Mouse (Mus musculus) stomach, postnatal 0 days (tissue): ENCODE data around the gene Gimap5. TPM values are rescaled to one million over a fixed set of nuclear protein-coding genes. Genes with fewer than 3 reads are reported as not detected.

Source experiments
- ATAC-seq: fragments of 200-750 bp; cut with Nextera tagmentation; 2 replicates; pipeline ENCODE4 v1.8.0; 2017; ENCODE audit not compliant: low FRiP score, low TSS enrichment
- DNase-seq: peaks from one replicate; pipeline ENCODE4 v3.0.0-alpha.2; 2016; ENCODE audit warnings: low spot score
- H3K27ac ChIP-seq: fragments of 300-500 bp; sonication (generic); replicated peaks from 2 replicates; pipeline ENCODE4 v1.5.1; 2014; ENCODE audit warnings: mild to moderate bottlenecking, control low read depth
- H3K27me3 ChIP-seq: fragments of 300-500 bp; sonication (generic); 2 replicates; pipeline ENCODE4 v1.6.1; 2014; ENCODE audit warnings: low read length; ENCODE audit not compliant: control insufficient read depth, insufficient read depth
- H3K36me3 ChIP-seq: fragments of 300-500 bp; sonication (generic); 2 replicates; pipeline ENCODE4 v1.6.1; 2014; ENCODE audit warnings: low read length, mixed read lengths; ENCODE audit not compliant: control insufficient read depth, insufficient read depth
- H3K4me1 ChIP-seq: fragments of 300-500 bp; sonication (generic); replicated peaks from 2 replicates; pipeline ENCODE4 v1.6.1; 2014; ENCODE audit warnings: antibody characterized with exemption; ENCODE audit not compliant: control insufficient read depth, insufficient read depth
- H3K4me2 ChIP-seq: fragments of 300-500 bp; sonication (generic); replicated peaks from 2 replicates; pipeline ENCODE4 v1.6.1; 2014; ENCODE audit warnings: low read depth, mild to moderate bottlenecking, control low read depth, moderate library complexity
- H3K4me3 ChIP-seq: fragments of 300-500 bp; sonication (generic); 2 replicates; pipeline ENCODE4 v1.5.1; 2014; ENCODE audit warnings: low read depth, low read length, control low read depth
- H3K9ac ChIP-seq: fragments of 300-500 bp; sonication (generic); 2 replicates; pipeline ENCODE4 v1.6.1; 2014; ENCODE audit warnings: mild to moderate bottlenecking, low read length, control low read depth, mixed read lengths
- H3K9me3 ChIP-seq: fragments of 300-500 bp; sonication (generic); 2 replicates; pipeline ENCODE4 v1.6.1; 2016; ENCODE audit warnings: low read length; ENCODE audit not compliant: control insufficient read depth
- CTCF ChIP-seq: IDR thresholded peaks from 2 replicates; pipeline ENCODE4 v1.5.1; 2016; ENCODE audit warnings: antibody characterized with exemption, low read depth, mild to moderate bottlenecking, moderate library complexity
- EP300 ChIP-seq: optimal IDR thresholded peaks from 2 replicates; pipeline ENCODE3; 2016; ENCODE audit warnings: antibody characterized with exemption
- WGBS: fragments of 180-500 bp; shearing (Covaris S2); extraction: QIAGEN DNeasy Blood & Tissue Kit; methylation state at CpG from one replicate; pipeline ENCODE4 v1.1.7; 2014; 5-methylcytosine and 5-hydroxymethylcytosine counted together
- polyA plus RNA-seq: library from polyadenylated mRNA; unstranded; fragments of >200 nt; fragmentation: Nextera tagmentation; extraction: Ambion mirVana; gene quantifications from 2 replicates; pipeline ENCODE4 v1.2.1, GENCODE M21; 2015

Gimap5 gene
- polyA plus RNA-seq, 1 experiment from 2014 or later = 6.1 TPM

GRCm38 (mm10) chr6:48785189-48785588 is 39.2 kb downstream of the Gimap5 start:
- Histone ChIP-seq H3K27me3 (no peaks in the 10 kb centered on the region), H3K9ac (no peak overlapping the region), H3K27ac (peak overlapping the region; percentile 82), H3K9me3 (no peaks in the 10 kb centered on the region), H3K36me3 (no peaks in the 10 kb centered on the region), H3K4me3 (no peak overlapping the region), H3K4me1 (no peaks in the 10 kb centered on the region), H3K4me2 (no peak overlapping the region)
- peak; percentile 53 for TF ChIP-seq EP300
- no peak for TF ChIP-seq CTCF
- no peak for DNase-seq
- ATAC-seq = peak; percentile 80
- WGBS = 35% methylated on average over 1 of the region's 1 CpGs

- Histone ChIP-seq H3K4me3 (no peak overlapping the region), H3K4me2 (no peak overlapping the region), H3K36me3 (no peaks in the 10 kb centered on the region), H3K4me1 (no peaks in the 10 kb centered on the region), H3K27me3 (no peaks in the 10 kb centered on the region), H3K9ac (no peak overlapping the region), H3K27ac (peak overlapping the region; percentile 76), H3K9me3 (no peaks in the 10 kb centered on the region)
- WGBS = 40% methylated on average over 2 of the region's 2 CpGs
- DNase-seq (no peak), ATAC-seq (peak; percentile 61; the same call in 1 of the 2 replicates)
- TF ChIP-seq CTCF = no peak
- TF ChIP-seq EP300 = peak; percentile 18
Observed at GRCm38 (mm10) chr6:48785601-48786000, 39.6 kb downstream of the Gimap5 start.

GRCm38 (mm10) chr6:48787867-48788266 is 41.9 kb downstream of the Gimap5 start:
- Histone ChIP-seq H3K36me3 (no peaks in the 10 kb centered on the region), H3K9ac (no peak overlapping the region), H3K9me3 (no peaks in the 10 kb centered on the region), H3K27ac (no peak overlapping the region), H3K27me3 (no peaks in the 10 kb centered on the region), H3K4me3 (no peak overlapping the region), H3K4me2 (no peak overlapping the region), H3K4me1 (no peaks in the 10 kb centered on the region)
- ATAC-seq (no peak), DNase-seq (no peak)
- no peak for TF ChIP-seq CTCF
- TF ChIP-seq EP300 = no peak
- WGBS = 71% methylated on average over 2 of the region's 2 CpGs

- WGBS = 68% methylated on average over 1 of the region's 1 CpGs
- TF ChIP-seq CTCF = no peak
- no peak for TF ChIP-seq EP300
- Histone ChIP-seq H3K4me2 (no peak overlapping the region), H3K4me3 (no peak overlapping the region), H3K4me1 (no peaks in the 10 kb centered on the region), H3K27ac (no peak overlapping the region), H3K27me3 (no peaks in the 10 kb centered on the region), H3K36me3 (no peaks in the 10 kb centered on the region), H3K9me3 (no peaks in the 10 kb centered on the region), H3K9ac (no peak overlapping the region)
- no peak for DNase-seq
- ATAC-seq = no peak
Observed at GRCm38 (mm10) chr6:48801897-48802296, 55.9 kb downstream of the Gimap5 start.

GRCm38 (mm10) chr6:48803406-48804051 is 57.5 kb downstream of the Gimap5 start:
- no peaks in the 10 kb centered on the region for H3K36me3 ChIP-seq
- no peak for TF ChIP-seq CTCF
- TF ChIP-seq EP300 = no peak
- no peaks in the 10 kb centered on the region for H3K9me3 ChIP-seq
- no peaks in the 10 kb centered on the region for H3K4me1 ChIP-seq
- no peak overlapping the region for H3K4me2 ChIP-seq
- no peak overlapping the region for H3K9ac ChIP-seq
- no peak overlapping the region for H3K4me3 ChIP-seq
- H3K27me3 ChIP-seq = no peaks in the 10 kb centered on the region
- no peak for ATAC-seq
- H3K27ac ChIP-seq = no peak overlapping the region
- no peak for DNase-seq

Other genes with a start within 250 kb of the Gimap5 start
- gene Atp6v0e2, start 208.6 kb upstream of the Gimap5 start, polyA plus RNA-seq = 22.1 and 23.0 TPM in 2 replicates
- 3.9 and 5.6 TPM in 2 replicates for gene Lrrc61, start 191.4 kb upstream of the Gimap5 start, polyA plus RNA-seq
- 273 and 283 TPM in 2 replicates for gene Rarres2, start 173.4 kb upstream of the Gimap5 start, polyA plus RNA-seq
- not detected in 2 replicates for gene Gm45021, start 156.6 kb upstream of the Gimap5 start, polyA plus RNA-seq
- 11.6 and 12.9 TPM in 2 replicates for gene Repin1, start 152.3 kb upstream of the Gimap5 start, polyA plus RNA-seq
- not detected in 2 replicates for gene Gm44965, start 152.3 kb upstream of the Gimap5 start, polyA plus RNA-seq
- 2.2 and 2.8 TPM in 2 replicates for gene Zfp775, start 144.1 kb upstream of the Gimap5 start, polyA plus RNA-seq
- gene AI854703, start 119.4 kb upstream of the Gimap5 start, polyA plus RNA-seq = 0.76 TPM in 2 replicates
- gene Gimap8, start 99.0 kb upstream of the Gimap5 start, polyA plus RNA-seq = 0.74 and 0.93 TPM in 2 replicates
- gene Gimap9, start 70.1 kb upstream of the Gimap5 start, polyA plus RNA-seq = 3.2 and 3.5 TPM in 2 replicates
- gene Gimap4, start 61.6 kb upstream of the Gimap5 start, polyA plus RNA-seq = 8.0 and 8.5 TPM in 2 replicates
- 11.3 and 13.0 TPM in 2 replicates for gene Gimap6, start 38.0 kb upstream of the Gimap5 start, polyA plus RNA-seq
- gene Gm28053, start 27.6 kb upstream of the Gimap5 start, polyA plus RNA-seq = 0.59 TPM in 1 of 2 replicates, not detected in the other
- not detected in 2 replicates for gene Gimap7, start 27.6 kb upstream of the Gimap5 start, polyA plus RNA-seq
- 7.2 and 7.8 TPM in 2 replicates for gene Gimap1, start 7.1 kb upstream of the Gimap5 start, polyA plus RNA-seq
- gene Gimap3, start 24.7 kb downstream of the Gimap5 start, polyA plus RNA-seq = 0.07 and 0.10 TPM in 2 replicates
- gene Tmem176a, start 94.7 kb downstream of the Gimap5 start, polyA plus RNA-seq = 131 and 134 TPM in 2 replicates
- gene Tmem176b, start 95.3 kb downstream of the Gimap5 start, polyA plus RNA-seq = 245 and 254 TPM in 2 replicates
- not detected in 2 replicates for gene Aoc1, start 126.7 kb downstream of the Gimap5 start, polyA plus RNA-seq
- not detected in 2 replicates for gene 1600015I10Rik, start 183.7 kb downstream of the Gimap5 start, polyA plus RNA-seq
- not detected in 2 replicates for gene Doxl2, start 228.8 kb downstream of the Gimap5 start, polyA plus RNA-seq
- gene Svs1, start 240.7 kb downstream of the Gimap5 start, polyA plus RNA-seq = not detected in 2 replicates